Mouse (Mus musculus) cerebellum, adult 11-12 months (tissue): ENCODE measurements around the gene Coq10b.
"Not testable (repeated sequence)": the region's sequence is repeated elsewhere in the genome, so short reads cannot be mapped to it uniquely, and the experiment has no call there.

Source experiments
- DNase-seq: peaks from one replicate; pipeline ENCODE4 v3.0.0; 2022

The Coq10b gene

DNA sequence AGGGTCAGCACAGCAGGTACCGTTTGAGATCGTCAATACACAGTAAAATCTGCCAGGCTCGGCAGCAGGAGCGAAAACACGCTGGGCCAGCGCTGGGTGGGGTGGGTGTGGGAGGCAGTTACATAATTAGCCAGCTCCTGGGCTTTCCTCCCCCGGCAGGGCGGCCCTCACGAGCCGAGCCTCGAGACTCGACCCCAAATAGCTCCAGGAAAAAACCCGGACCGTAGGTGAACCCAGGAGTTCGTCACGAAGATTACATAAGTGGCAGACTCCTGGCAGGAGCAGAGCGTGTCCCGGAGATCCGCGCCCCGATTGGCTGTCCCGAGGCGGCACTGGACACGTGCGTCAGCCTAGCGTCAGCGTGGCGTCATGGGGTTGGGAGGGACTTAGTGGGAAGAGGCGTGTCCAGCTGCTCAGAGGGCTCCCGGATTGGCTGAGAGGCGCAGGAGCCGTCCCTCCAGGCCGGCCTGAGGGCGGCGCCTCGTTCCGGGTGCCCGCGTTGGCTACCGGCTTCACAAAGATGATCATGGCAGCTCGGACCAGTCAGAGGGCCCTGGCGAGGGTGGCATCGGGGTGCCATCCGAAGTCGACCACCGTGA, at the start of gene Coq10b:
TSS of gene Coq10b (plus strand) at position 416 of the 599 bp plus-strand sequence.
- DNase-seq: peak; percentile 100

DNA sequence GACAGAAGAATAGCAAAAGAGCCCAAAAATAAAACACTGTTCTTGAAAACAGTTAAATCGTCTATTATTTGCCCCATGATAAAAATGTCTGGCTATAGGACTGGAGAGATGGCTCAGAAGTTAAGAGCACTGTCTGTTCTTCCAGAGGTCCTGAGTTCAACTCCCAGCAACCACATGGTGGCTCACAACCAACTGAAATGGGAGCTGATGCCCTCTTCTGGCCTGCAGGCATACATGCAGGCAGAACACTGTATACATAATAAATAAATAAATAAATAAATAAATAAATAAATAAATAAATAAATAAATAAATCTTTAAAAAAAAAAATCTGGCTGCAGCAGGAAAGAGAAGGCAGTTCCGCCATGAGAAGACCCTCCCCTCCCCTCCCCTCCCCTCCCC, 44.3 kb upstream of the Coq10b start:
- not testable (repeated sequence) for DNase-seq

DNA sequence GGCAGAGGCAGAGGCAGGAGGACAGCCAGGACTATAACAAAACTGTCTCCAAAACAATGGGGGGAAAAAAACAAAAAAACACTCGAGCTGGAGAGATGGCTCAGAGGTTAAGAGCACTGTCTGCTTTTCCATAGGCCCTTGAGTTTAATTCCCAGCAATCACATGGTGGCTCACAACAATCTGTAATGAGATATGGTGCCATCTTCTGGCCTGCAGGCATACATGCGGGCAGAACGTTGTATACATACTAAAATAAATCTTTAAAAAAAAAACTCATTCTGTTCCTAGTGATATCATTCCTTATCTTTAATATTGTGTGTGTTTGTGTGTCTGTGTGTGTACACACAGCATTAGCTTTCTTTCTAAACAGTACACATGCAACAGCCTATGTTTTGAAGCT, 40.1 kb upstream of the Coq10b start:
- DNase-seq: no peak

GRCm38 (mm10) chr1:55021907-55022306, 30.7 kb upstream of the Coq10b start:
- no peak for DNase-seq

- no peak for DNase-seq
Observed at GRCm38 (mm10) chr1:55025656-55026430, 26.7 kb upstream of the Coq10b start.

GRCm38 (mm10) chr1:55026444-55027252, 25.9 kb upstream of the Coq10b start:
- DNase-seq: no peak

GRCm38 (mm10) chr1:55027253-55027801, 25.2 kb upstream of the Coq10b start, which contains the start of gene Sf3b1:
Gene Sf3b1 (minus strand): TSS chr1:55027481.
- DNase-seq: peak; percentile 97

DNA sequence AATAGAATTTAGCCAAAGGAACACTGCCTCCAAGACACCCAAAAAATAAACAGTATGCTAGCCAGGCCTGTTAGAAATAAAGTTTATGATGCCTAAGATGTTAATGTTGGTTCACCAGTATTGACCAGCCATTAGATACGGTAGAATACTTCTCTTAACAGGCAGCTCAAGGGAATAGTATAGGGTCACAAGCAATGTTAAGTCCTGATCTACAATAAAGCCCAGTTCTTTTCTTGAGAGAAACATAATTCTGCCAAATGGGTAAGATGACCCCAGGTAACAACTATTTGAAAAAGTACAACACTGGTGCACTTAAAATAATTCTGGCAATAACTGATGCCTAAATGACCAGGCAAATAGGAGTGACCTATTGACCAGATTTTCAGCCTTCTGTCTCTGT, 24.6 kb upstream of the Coq10b start:
- no peak for DNase-seq

DNA sequence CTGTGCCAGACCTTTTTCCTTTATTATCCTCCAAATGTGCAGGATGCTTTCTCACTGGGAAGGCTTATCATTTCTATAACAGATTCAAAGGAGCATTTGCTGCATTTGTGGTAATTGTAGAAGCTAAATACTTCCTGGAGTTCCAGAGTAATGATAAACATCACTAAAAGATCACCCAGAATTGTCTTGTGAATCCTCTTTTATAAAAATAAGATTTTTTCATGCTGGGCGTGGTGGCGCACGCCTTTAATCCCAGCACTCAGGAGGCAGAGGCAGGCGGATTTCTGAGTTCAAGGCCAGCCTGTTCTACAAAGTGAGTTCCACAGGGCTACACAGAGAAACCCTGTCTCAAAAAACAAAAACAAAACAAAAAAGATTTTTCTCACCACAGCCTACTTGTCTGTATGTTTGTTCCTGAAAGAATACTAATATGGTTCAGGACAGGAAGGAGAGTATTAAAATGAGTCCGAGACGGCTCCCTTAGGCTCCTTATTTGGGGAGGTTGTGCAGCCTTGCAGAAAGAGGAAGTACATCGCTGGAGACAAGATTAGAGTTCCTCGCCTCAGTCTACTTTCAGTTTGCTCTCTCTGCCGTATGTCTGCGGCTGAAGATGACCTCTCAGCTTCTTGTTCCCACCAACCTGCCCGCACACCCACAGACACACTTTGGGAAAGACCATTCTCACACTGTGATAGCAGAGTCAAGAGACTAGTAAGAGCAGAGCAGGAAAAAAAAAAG, 23.9 kb upstream of the Coq10b start:
- DNase-seq: no peak

- DNase-seq: no peak
Observed at GRCm38 (mm10) chr1:55029446-55029845, 23.1 kb upstream of the Coq10b start.

DNA sequence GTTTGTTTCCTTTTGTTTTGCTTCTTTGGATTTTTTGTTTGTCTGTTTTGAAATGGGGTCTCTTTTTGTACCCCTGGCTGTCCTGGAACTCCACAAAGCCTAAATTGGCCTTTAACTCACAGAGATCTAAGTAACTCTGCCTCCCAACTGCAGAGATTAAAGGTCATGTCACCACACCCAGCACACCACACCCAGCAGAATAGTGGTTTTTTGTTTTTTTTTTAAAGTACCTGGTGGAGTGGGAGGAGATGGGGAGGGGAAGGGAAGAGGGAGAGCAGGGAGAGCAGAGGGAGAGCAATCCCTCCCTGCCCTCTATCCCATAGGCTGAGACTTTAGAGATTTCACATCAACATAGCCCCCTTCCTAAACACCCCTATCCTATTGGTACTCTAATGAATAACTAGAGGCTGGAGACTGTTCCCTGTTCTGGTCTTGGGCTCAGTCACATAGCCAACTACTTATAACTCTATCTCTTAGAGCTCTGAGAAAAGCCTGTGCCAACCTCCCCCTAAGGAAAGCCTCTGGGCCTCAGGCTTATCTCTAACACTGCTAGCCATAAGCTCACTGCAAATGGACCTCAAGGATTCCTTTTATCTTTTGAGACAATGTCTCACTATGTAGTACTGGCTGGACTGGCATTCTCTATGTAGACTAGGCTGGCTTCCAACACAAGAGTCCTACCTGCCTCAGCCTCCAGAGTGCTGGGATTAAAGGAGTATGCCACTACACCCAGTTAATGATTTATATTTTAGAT, 21.4 kb upstream of the Coq10b start:
- DNase-seq: no peak

GRCm38 (mm10) chr1:55039944-55040343, 12.6 kb upstream of the Coq10b start:
- DNase-seq: no peak

- DNase-seq: no peak
Observed at GRCm38 (mm10) chr1:55041691-55042090, 10.9 kb upstream of the Coq10b start.

GRCm38 (mm10) chr1:55042246-55042645, 10.3 kb upstream of the Coq10b start:
- DNase-seq: no peak

GRCm38 (mm10) chr1:55043164-55043563, 9.4 kb upstream of the Coq10b start:
- DNase-seq: no peak

DNA sequence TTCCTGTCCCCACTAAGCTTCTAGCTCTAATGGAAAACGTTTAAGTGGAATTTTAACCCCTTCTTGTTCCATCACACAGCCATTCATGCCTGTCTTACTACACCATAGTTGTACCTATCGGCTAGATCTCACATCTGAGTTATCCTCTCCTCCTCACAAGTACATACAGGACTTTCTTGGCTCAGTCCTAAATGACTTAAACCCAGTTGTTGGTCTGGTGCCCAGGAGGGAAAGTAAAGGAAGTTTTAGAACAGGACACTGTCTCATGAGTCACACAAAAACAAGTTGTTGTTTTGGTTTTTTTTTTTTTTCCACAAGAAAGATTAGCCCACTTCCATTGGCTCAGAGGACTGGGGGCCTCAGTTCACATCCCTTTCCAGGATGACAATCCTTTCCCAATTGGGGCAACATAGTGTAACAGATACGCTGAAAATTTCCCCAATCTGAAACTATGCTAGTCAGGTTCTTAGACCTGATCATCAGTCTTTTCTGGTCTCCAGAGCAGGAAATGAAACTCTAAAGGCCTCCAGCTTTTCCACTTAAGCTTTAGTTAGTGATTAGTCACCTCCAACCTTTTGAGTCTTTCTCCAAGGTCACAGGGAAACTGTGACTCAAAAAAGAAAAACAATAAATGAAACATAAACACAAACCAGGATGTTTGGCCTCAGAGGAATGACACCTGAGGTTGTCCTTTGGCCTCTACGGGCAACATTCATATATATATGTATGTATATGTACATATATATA, 3.6 kb upstream of the Coq10b start:
- DNase-seq: no peak

GRCm38 (mm10) chr1:55051671-55052070, 899 bp upstream of the Coq10b start:
- DNase-seq: no peak

GRCm38 (mm10) chr1:55053005-55053404, 435 bp downstream of the Coq10b start:
- DNase-seq: no peak

DNA sequence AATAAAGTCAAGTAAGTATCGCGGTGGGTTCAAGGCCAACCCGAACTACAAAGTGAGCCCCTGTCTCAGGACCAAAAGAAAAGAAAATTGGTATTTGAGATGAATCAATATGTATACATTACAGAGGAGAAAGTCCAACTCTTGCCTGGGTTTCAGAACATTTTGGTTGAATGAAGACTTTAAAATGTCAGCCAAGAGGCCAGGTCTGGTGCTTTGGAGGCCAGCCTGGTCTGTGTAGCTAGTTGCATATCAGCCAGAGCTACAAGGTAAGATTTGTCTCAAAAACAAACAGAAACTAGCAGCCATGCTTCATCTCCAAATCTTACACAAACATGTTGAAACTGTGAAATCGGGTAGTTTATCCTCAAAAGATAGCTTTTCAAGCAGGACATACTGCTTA, 1.0 kb downstream of the Coq10b start:
- DNase-seq: no peak

DNA sequence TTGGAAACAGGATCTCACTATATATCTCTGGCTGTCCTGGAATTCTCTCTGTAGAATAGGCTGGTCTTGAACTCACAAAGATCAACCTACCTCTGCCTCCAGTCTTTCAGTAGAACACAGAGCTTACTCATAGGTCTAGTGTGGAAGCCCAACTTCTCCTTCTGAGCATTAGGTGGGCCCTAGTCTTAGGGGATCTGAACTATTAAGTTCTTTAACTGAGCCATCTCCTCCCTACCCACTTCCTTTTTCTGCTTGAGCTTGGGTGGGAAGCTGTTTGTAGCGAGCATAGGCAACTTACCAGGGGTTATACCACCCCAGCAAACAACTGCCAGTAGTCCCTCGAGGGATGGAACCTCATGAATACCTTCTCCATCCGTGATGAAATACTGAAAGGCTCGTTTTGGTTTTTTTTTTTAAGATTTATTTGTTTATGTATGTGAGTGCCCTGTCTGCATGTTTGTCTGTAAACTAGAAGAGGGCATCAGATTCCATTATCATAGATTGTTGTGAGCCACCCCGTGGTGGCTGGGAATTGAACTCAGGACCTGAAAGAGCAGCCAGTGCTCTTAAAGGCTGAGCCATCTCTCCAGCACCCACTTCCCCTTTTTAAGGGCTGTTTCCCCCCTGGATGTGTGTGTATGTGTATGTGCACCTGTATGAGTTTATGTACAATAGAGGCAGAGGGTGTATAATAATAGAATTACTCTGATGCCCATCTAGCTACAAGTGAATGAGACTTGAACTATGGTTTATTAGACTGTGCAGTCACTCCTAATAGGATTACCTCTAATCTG, 2.9 kb downstream of the Coq10b start:
- DNase-seq: no peak
